Mouse (Mus musculus) liver, embryonic 15.5 days (tissue): Measurements from ENCODE around the gene Krt5. TPM values are rescaled to one million over a fixed set of nuclear protein-coding genes. Genes with fewer than 3 reads are reported as not detected.
"Not testable (repeated sequence)": the region's sequence is repeated elsewhere in the genome, so short reads cannot be mapped to it uniquely, and the experiment has no call there.

ENCODE experiments used
- ATAC-seq: fragments of 200-750 bp; cut with Nextera tagmentation; 2 replicates; pipeline ENCODE4 v1.8.0; 2017; ENCODE audit warnings: moderate number of reproducible peaks, mild to moderate bottlenecking, moderate library complexity; ENCODE audit not compliant: insufficient read depth
- H3K27ac ChIP-seq: fragments of 300-500 bp; sonication (generic); replicated peaks from 2 replicates; pipeline ENCODE4 v1.5.1; 2015; ENCODE audit warnings: mild to moderate bottlenecking, inconsistent platforms
- H3K27me3 ChIP-seq: fragments of 300-500 bp; sonication (generic); 2 replicates; pipeline ENCODE4 v1.6.1; 2015; ENCODE audit warnings: mild to moderate bottlenecking, inconsistent platforms
- H3K36me3 ChIP-seq: fragments of 300-500 bp; sonication (generic); replicated peaks from 2 replicates; pipeline ENCODE4 v1.6.1; 2015; ENCODE audit warnings: moderate library complexity, mild to moderate bottlenecking, inconsistent platforms
- H3K4me1 ChIP-seq: fragments of 300-500 bp; sonication (generic); replicated peaks from 2 replicates; pipeline ENCODE4 v1.6.1; 2015; ENCODE audit warnings: inconsistent platforms
- H3K4me2 ChIP-seq: fragments of 300-500 bp; sonication (generic); 2 replicates; pipeline ENCODE4 v1.6.1; 2015; ENCODE audit warnings: moderate library complexity, mild to moderate bottlenecking, inconsistent platforms
- H3K4me3 ChIP-seq: fragments of 300-500 bp; sonication (generic); replicated peaks from 2 replicates; pipeline ENCODE4 v1.5.1; 2015; ENCODE audit warnings: mild to moderate bottlenecking, inconsistent platforms
- H3K9ac ChIP-seq: fragments of 300-500 bp; sonication (generic); 2 replicates; pipeline ENCODE4 v1.6.1; 2015; ENCODE audit warnings: moderate library complexity, mild to moderate bottlenecking, inconsistent platforms
- H3K9me3 ChIP-seq: fragments of 300-500 bp; sonication (generic); replicated peaks from 2 replicates; pipeline ENCODE4 v1.6.1; 2016; ENCODE audit warnings: inconsistent platforms
- WGBS: fragments of 180-500 bp; shearing (Covaris S2); methylation state at CpG from one replicate; pipeline ENCODE4 v1.1.7; 2015; ENCODE audit warnings: mixed read lengths; ENCODE audit not compliant: insufficient replicate concordance; 5-methylcytosine and 5-hydroxymethylcytosine counted together
- microRNA-seq: library from miRNA; unstranded; fragments of <30 nt; microRNA quantifications from one replicate; pipeline ENCODE4, GENCODE M21; 2016
- polyA plus RNA-seq: library from polyadenylated mRNA; unstranded; fragments of >200 nt; fragmentation: Nextera tagmentation; extraction: Ambion mirVana; gene quantifications from 2 replicates; pipeline ENCODE4 v1.2.1, GENCODE M21; 2015

Gene Krt5
- polyA plus RNA-seq, 1 experiment from 2014 or later: 0.14 TPM

- Histone ChIP-seq H3K27me3 (0 out of 2 replicates have a peak, but pooled peaks cover 3% of the 10 kb centered on the region), H3K4me1 (no peaks in the 10 kb centered on the region), H3K4me2 (no peak overlapping the region), H3K36me3 (no peaks in the 10 kb centered on the region), H3K9me3 (no peaks in the 10 kb centered on the region), H3K9ac (no peak overlapping the region), H3K27ac (no peak overlapping the region), H3K4me3 (no peak overlapping the region)
- no peak for ATAC-seq
- 67% methylated on average over 8 of the region's 8 CpGs for WGBS
These were observed 12.8 kb downstream of the Krt5 start for GRCm38 (mm10) chr15:101699866-101700265.

GRCm38 (mm10) chr15:101699192-101699591 lies 13.5 kb downstream of the Krt5 start:
- Histone ChIP-seq H3K4me3 (no peak overlapping the region), H3K4me1 (no peaks in the 10 kb centered on the region), H3K36me3 (no peaks in the 10 kb centered on the region), H3K9me3 (no peaks in the 10 kb centered on the region), H3K27me3 (0 out of 2 replicates have a peak, but pooled peaks cover 3% of the 10 kb centered on the region), H3K9ac (no peak overlapping the region), H3K27ac (no peak overlapping the region), H3K4me2 (no peak overlapping the region)
- 30% methylated on average over 3 of the region's 3 CpGs for WGBS
- ATAC-seq: no peak

GRCm38 (mm10) chr15:101697326-101698188 lies 15.1 kb downstream of the Krt5 start:
- Histone ChIP-seq H3K9me3 (no peaks in the 10 kb centered on the region), H3K4me3 (no peak overlapping the region), H3K36me3 (no peaks in the 10 kb centered on the region), H3K27me3 (0 out of 2 replicates have a peak, but pooled peaks cover 3% of the 10 kb centered on the region), H3K4me1 (no peaks in the 10 kb centered on the region), H3K27ac (no peak overlapping the region), H3K4me2 (no peak overlapping the region), H3K9ac (no peak overlapping the region)
- no peak for ATAC-seq
- 49% methylated on average over 8 of the region's 8 CpGs for WGBS

- H3K27ac ChIP-seq: no peak within 1 kb of the TSS
- no peak within 1 kb of the TSS for H3K9ac ChIP-seq
- H3K27me3 ChIP-seq: 0 out of 2 replicates have a peak, but pooled peaks cover 3% of the 10 kb centered on the region
- no peaks in the 10 kb centered on the region for H3K9me3 ChIP-seq
- no peaks in the 10 kb centered on the region for H3K36me3 ChIP-seq
- no peaks in the 10 kb centered on the region for H3K4me1 ChIP-seq
- no peak within 1 kb of the TSS for H3K4me3 ChIP-seq
- WGBS: 59% methylated on average over 5 of the region's 5 CpGs
- no peak within 1 kb of the TSS for H3K4me2 ChIP-seq
- ATAC-seq: no peak
These were observed 18.5 kb downstream of the Krt5 start, which contains the start of gene Krt6a for GRCm38 (mm10) chr15:101694207-101694606. Krt6a (minus strand) TSS chr15:101694307.

GRCm38 (mm10) chr15:101690460-101690859 lies 22.2 kb downstream of the Krt5 start:
- H3K27me3 ChIP-seq, H3K9ac ChIP-seq, ATAC-seq, H3K4me3 ChIP-seq, H3K36me3 ChIP-seq, H3K4me1 ChIP-seq, H3K9me3 ChIP-seq, H3K4me2 ChIP-seq, H3K27ac ChIP-seq: not testable (repeated sequence)
- WGBS: 66% methylated on average over 5 of the region's 5 CpGs

- H3K27ac ChIP-seq: no peak overlapping the region
- H3K4me3 ChIP-seq: no peak overlapping the region
- H3K4me1 ChIP-seq: no peaks in the 10 kb centered on the region
- H3K9ac ChIP-seq: no peak overlapping the region
- WGBS: 42% methylated on average over 2 of the region's 2 CpGs
- ATAC-seq: no peak
- no peaks in the 10 kb centered on the region for H3K9me3 ChIP-seq
- H3K4me2 ChIP-seq: no peak overlapping the region
- H3K36me3 ChIP-seq: no peaks in the 10 kb centered on the region
- no peaks in the 10 kb centered on the region for H3K27me3 ChIP-seq
These were observed 24.5 kb downstream of the Krt5 start for GRCm38 (mm10) chr15:101688161-101688560.

- Histone ChIP-seq H3K4me2 (no peak within 1 kb of the TSS), H3K36me3 (no peaks in the 10 kb centered on the region), H3K27ac (no peak within 1 kb of the TSS), H3K27me3 (no peaks in the 10 kb centered on the region), H3K4me3 (no peak within 1 kb of the TSS), H3K9ac (no peak within 1 kb of the TSS), H3K4me1 (no peaks in the 10 kb centered on the region), H3K9me3 (no peaks in the 10 kb centered on the region)
- WGBS: 64% methylated on average over 2 of the region's 2 CpGs
- no peak for ATAC-seq
These were observed 32.5 kb downstream of the Krt5 start, which contains the start of gene Krt6b for GRCm38 (mm10) chr15:101680187-101680586. Krt6b (minus strand) TSS chr15:101680287.

- Histone ChIP-seq H3K36me3 (no peaks in the 10 kb centered on the region), H3K9ac (no peak overlapping the region), H3K4me2 (no peak overlapping the region), H3K4me1 (no peaks in the 10 kb centered on the region), H3K27me3 (no peaks in the 10 kb centered on the region), H3K9me3 (no peaks in the 10 kb centered on the region), H3K27ac (no peak overlapping the region), H3K4me3 (no peak overlapping the region)
- ATAC-seq: no peak
- WGBS: 63% methylated on average over 1 of the region's 1 CpGs
These were observed 36.7 kb downstream of the Krt5 start for GRCm38 (mm10) chr15:101675978-101676377.

Small RNA genes lying within 50 kb of the gene (microRNA-seq; reads per million reads assigned to microRNA genes)
- gene Gm44323 (not detected), gene Gm44342 (not detected), gene Gm44383 (not detected)

Other genes starting within 250 kb of the Krt5 start
- gene Krt81, start 249.1 kb downstream of the Krt5 start, polyA plus RNA-seq: not detected in 2 replicates
- not detected in 2 replicates for gene Krt86, start 239.4 kb downstream of the Krt5 start, polyA plus RNA-seq
- 0.32 and 0.51 TPM in 2 replicates for gene Krt83, start 221.4 kb downstream of the Krt5 start, polyA plus RNA-seq
- not detected in 2 replicates for gene Gm49425, start 195.6 kb downstream of the Krt5 start, polyA plus RNA-seq
- 0.05 TPM in 1 of 2 replicates, not detected in the other for gene Krt84, start 180.1 kb downstream of the Krt5 start, polyA plus RNA-seq
- gene Krt82, start 162.2 kb downstream of the Krt5 start, polyA plus RNA-seq: not detected in 2 replicates
- not detected in 2 replicates for gene Krt90, start 149.9 kb downstream of the Krt5 start, polyA plus RNA-seq
- not detected in 2 replicates for gene Krt75, start 139.0 kb downstream of the Krt5 start, polyA plus RNA-seq
- not detected in 2 replicates for gene Gm5414, start 84.7 kb downstream of the Krt5 start, polyA plus RNA-seq
- not detected in 2 replicates for gene Gm5478, start 65.5 kb downstream of the Krt5 start, polyA plus RNA-seq
- not detected in 2 replicates for gene Krt6b, start 32.6 kb downstream of the Krt5 start, polyA plus RNA-seq
- 0.05 and 0.17 TPM in 2 replicates for gene Krt6a, start 18.6 kb downstream of the Krt5 start, polyA plus RNA-seq
- gene Krt71, start 30.2 kb upstream of the Krt5 start, polyA plus RNA-seq: not detected in 2 replicates
- not detected in 2 replicates for gene Krt72, start 73.6 kb upstream of the Krt5 start, polyA plus RNA-seq
- gene Krt73, start 89.4 kb upstream of the Krt5 start, polyA plus RNA-seq: not detected in 2 replicates
- not detected in 2 replicates for gene Krt2, start 105.3 kb upstream of the Krt5 start, polyA plus RNA-seq
- gene Krt1, start 137.9 kb upstream of the Krt5 start, polyA plus RNA-seq: 0.08 and 0.70 TPM in 2 replicates
- gene Krt77, start 156.8 kb upstream of the Krt5 start, polyA plus RNA-seq: 0.22 TPM in 1 of 2 replicates, not detected in the other
- not detected in 2 replicates for gene Krt76, start 180.0 kb upstream of the Krt5 start, polyA plus RNA-seq
- gene Krt4, start 211.8 kb upstream of the Krt5 start, polyA plus RNA-seq: 0.22 and 0.29 TPM in 2 replicates
- not detected in 2 replicates for gene Krt79, start 227.4 kb upstream of the Krt5 start, polyA plus RNA-seq
- 0.06 TPM in 1 of 2 replicates, not detected in the other for gene Krt78, start 241.4 kb upstream of the Krt5 start, polyA plus RNA-seq